Mouse (Mus musculus) B cell, adult 2 months (primary cell): ENCODE results near the gene Atg16l1.
A peak's percentile ranks its signal among the peaks of the same experiment; 100 is the strongest.

Source experiments
- DNase-seq, 2 experiments: peaks; one replicate each; pipeline ENCODE4 v3.0.0; 2022

The Atg16l1 gene

DNA sequence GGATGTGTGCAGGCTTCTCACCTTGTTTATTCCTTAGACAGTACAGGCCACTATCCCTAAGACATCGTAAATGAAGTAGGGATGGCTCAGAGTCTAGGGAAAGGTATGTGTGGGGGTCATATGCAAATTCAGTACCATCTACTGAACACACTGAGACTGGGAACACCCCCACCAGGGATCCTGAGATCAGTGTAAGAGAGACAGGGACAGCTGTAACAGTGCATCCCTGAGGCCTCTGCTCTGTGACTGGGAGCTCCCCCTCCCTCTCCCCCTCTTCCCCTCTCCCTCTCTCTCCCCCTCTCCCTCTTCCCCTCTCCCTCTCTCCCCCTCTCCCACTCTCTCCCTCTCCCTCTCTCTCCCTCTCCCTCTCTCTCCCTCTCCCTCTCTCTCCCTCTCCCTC lies 80.8 kb downstream of the Atg16l1 start:
- DNase-seq: no peak

DNA sequence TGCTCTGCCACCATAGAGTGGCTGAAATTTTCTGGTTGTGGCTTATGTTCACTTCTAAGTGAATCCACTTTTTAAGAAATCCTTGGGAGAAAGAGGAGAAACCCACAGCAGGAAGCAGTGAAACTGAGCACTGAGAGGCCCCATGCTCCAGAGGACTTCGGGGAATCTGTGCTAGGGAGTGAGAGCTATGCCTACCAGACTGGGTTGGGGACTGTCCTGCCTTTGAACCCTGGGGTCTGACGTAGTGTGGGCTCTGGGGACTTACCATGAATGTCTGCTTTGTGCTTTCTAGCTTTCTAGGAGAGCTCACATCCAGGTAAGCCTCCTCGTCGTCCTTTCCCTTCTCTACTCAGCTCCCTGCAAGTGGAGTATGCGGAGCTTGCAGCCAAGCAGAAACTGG lies 81.3 kb downstream of the Atg16l1 start:
- DNase-seq: no peak

DNA sequence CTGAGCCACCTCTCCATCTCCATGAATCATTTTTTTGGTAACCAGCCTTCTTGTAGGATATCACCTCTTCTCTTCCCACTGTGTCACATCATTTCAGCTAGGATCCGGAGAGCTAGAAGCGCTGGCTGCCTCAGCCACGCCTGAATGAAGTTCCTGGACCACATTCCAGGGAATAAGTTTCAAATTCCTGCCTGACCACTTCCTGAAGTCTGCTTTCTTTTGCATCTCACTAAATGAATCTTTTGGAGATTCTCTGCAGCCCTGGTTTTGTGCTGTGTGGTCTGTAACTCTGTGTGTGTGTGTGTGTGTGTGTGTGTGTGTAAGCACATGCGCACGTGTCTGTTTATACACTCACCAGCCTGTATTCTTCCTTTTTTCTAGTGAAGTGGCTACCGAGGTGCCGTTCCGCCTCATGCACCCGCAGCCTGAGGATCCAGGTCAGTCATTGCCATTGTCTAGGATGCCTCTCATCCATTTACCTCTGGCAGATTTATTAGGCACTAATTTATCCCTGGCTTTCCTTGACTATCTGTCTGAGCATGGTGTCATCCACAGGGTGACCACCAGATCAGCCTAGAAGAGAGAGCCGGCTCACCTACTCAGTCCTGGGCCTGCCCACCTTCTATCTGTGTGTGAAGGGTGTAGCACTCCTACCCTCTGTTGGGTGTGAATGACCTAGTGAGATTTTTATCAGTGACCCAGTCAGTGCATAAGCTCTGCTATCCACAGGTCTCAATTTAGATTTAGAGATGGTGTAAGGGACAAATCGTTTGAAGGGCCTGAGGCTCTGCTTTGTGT lies 84.9 kb downstream of the Atg16l1 start:
- DNase-seq: peak in 1 of 2 experiments; percentile 43
